Mouse (Mus musculus) adrenal gland, adult (tissue): ENCODE data around the gene Cyfip1.

Source experiments
- DNase-seq, 2 experiments: peaks; one replicate each; pipeline ENCODE4 v3.0.0; 2022 to 2023; ENCODE audit warnings: low spot score in 1 of 2; ENCODE audit not compliant: inconsistent age in 2 of 2

The Cyfip1 gene

GRCm38 (mm10) chr7:55935025-55935424 is 93.5 kb downstream of the Cyfip1 start:
- DNase-seq: no peak

- no peak for DNase-seq
These were observed 96.8 kb downstream of the Cyfip1 start for GRCm38 (mm10) chr7:55938341-55938740.

GRCm38 (mm10) chr7:55956054-55956453 is 114.5 kb downstream of the Cyfip1 start:
- DNase-seq: no peak

- DNase-seq: no peak
These were observed 115.6 kb downstream of the Cyfip1 start for GRCm38 (mm10) chr7:55957178-55957577.

GRCm38 (mm10) chr7:55957916-55958315 is 116.4 kb downstream of the Cyfip1 start:
- peak; percentile 35 to 67 for DNase-seq

- no peak for DNase-seq
These were observed 118.3 kb downstream of the Cyfip1 start for GRCm38 (mm10) chr7:55959801-55960200.

GRCm38 (mm10) chr7:55960506-55960905 is 119.0 kb downstream of the Cyfip1 start:
- no peak for DNase-seq

GRCm38 (mm10) chr7:55962004-55962908 is 120.7 kb downstream of the Cyfip1 start, which contains the start of gene Nipa2:
Gene Nipa2 (minus strand): TSS chr7:55962476.
- DNase-seq: peak; percentile 94 to 98

GRCm38 (mm10) chr7:55966866-55967460 is 125.4 kb downstream of the Cyfip1 start:
- DNase-seq: no peak

GRCm38 (mm10) chr7:55968258-55968901 is 126.8 kb downstream of the Cyfip1 start:
- no peak for DNase-seq

- no peak for DNase-seq
These were observed 127.9 kb downstream of the Cyfip1 start for GRCm38 (mm10) chr7:55969415-55969814.

- DNase-seq: no peak
These were observed 132.9 kb downstream of the Cyfip1 start for GRCm38 (mm10) chr7:55974429-55974828.

- DNase-seq: no peak
These were observed 140.0 kb downstream of the Cyfip1 start for GRCm38 (mm10) chr7:55981511-55981910.
